Mouse (Mus musculus): Measurements from ENCODE around the gene Vmn2r5. TPM values are rescaled to one million over a fixed set of nuclear protein-coding genes. Genes with fewer than 3 reads are reported as not detected.
"Not testable (repeated sequence)": the region's sequence is repeated elsewhere in the genome, so short reads cannot be mapped to it uniquely, and the experiment has no call there.

Vmn2r5 gene
- polyA plus RNA-seq (2012): not detected in 2 replicates

- not testable (repeated sequence) for TF ChIP-seq GATA1 (IDR thresholded peaks at IDR 0.05; ENCODE audit: low read length)
These were observed at the start of gene Vmn2r5 for GRCm38 (mm10) chr3:64509742-64510141. TSS of gene Vmn2r5 (minus strand) at chr3:64509842.

Other genes starting within 250 kb of the Vmn2r5 start
- not detected in 2 replicates for gene Vmn2r3, start 220.1 kb downstream of the Vmn2r5 start, polyA plus RNA-seq (2012)
- gene Vmn2r4, start 94.5 kb downstream of the Vmn2r5 start, polyA plus RNA-seq (2012): not detected in 2 replicates
- gene Vmn2r6, start 56.0 kb upstream of the Vmn2r5 start, polyA plus RNA-seq (2012): not detected in 2 replicates